Mouse (Mus musculus): ENCODE measurements around the gene Cox8a. TPM values are rescaled to one million over a fixed set of nuclear protein-coding genes. Genes with fewer than 3 reads are reported as not detected.

Cox8a gene
- polyA plus RNA-seq (2015; fragmentation: Nextera tagmentation; extraction: Ambion mirVana): 1,343 and 1,351 TPM in 2 replicates

GRCm38 (mm10) chr19:7217162-7217925 lies at the start of gene Cox8a:
TSS of gene Cox8a (minus strand) at chr19:7217616.
- Histone ChIP-seq H3K27me3 (replicated peaks) (no peaks in the 10 kb centered on the region), H3K36me3 (peaks cover 10% of the 10 kb centered on the region), H3K4me3 (replicated peaks) (peak within 1 kb of the TSS; percentile 80), H3K27ac (peak within 1 kb of the TSS; percentile 87), H3K9me3 (no peaks in the 10 kb centered on the region), H3K4me1 (replicated peaks) (peaks cover 25% of the 10 kb centered on the region), H3K9ac (peak within 1 kb of the TSS; percentile 87), H3K4me2 (replicated peaks) (peak within 1 kb of the TSS; percentile 70)
- under 1% methylated on average over 50 of the region's 50 CpGs for WGBS
- peak; percentile 98 for ATAC-seq

DNA sequence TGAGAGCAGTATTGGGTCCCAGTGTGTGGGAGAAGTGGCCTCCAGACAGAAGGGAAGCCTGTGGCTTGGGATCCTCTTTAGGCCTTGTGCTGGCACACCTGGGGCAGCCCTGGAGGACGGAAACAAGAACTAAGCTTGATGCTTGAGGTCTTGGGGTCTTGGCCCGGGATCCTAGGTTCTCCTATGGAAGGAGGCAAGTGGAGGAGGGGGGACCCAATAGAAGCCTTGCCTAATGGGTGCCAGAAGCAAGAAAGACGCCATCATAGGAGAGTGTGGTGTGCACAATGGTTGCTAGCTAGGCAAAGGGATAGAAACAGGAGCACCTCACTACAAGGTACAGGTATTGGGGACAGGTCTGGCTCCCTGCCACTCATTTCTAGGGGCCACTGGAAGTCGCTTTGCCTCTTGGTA lies 49.0 kb upstream of the Cox8a start:
- WGBS: 66% methylated on average over 4 of the region's 4 CpGs
- H3K4me2 ChIP-seq (replicated peaks): peak overlapping the region; percentile 90; the same call in 1 of the 2 replicates
- no peaks in the 10 kb centered on the region for H3K36me3 ChIP-seq
- no peak for ATAC-seq
- 0 out of 2 replicates have a peak overlapping the region, but pooled peaks have one; percentile 23 for H3K9ac ChIP-seq
- peaks cover 53% of the 10 kb centered on the region for H3K4me1 ChIP-seq (replicated peaks)
- H3K27me3 ChIP-seq (replicated peaks): no peaks in the 10 kb centered on the region
- no peaks in the 10 kb centered on the region for H3K9me3 ChIP-seq
- peak overlapping the region; percentile 95 for H3K27ac ChIP-seq
- no peak overlapping the region for H3K4me3 ChIP-seq (replicated peaks)

GRCm38 (mm10) chr19:7265478-7266191 lies 48.2 kb upstream of the Cox8a start:
- peak overlapping the region; percentile 95 for H3K27ac ChIP-seq

DNA sequence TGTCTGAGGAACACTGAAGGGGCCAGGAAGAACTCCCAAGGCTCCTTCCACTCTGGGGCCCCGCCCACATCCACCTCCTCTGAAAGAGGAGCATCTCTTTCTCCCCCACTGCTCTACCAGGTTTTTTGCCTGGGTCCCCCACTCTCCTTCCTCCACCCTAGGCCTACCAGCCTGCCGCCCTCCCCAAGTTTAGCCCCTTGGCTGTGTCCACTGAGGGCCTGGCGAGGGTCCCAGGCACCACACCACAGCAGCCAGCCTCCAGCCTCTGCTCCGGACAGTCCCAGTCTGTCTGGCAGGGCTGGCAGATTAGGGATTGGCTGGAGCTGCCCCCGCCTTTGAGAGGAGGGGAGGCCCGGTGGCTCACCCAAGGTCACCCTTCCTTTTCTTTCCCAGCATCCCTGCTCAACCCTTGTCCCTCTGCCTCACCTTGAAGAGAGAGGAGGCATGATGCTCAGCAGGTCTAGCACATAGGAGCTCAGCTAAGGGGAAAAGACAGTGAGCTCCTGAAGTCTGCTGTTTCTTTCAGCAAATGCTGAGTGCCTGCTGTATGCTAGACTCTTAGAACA lies 47.4 kb upstream of the Cox8a start:
- Histone ChIP-seq H3K4me2 (replicated peaks) (no peak overlapping the region), H3K27me3 (replicated peaks) (no peaks in the 10 kb centered on the region), H3K4me3 (replicated peaks) (no peak overlapping the region), H3K4me1 (replicated peaks) (peaks cover 51% of the 10 kb centered on the region), H3K9me3 (no peaks in the 10 kb centered on the region), H3K27ac (peak overlapping the region; percentile 95; the same call in 1 of the 2 replicates), H3K9ac (peak overlapping the region; percentile 12; the same call in 1 of the 2 replicates), H3K36me3 (no peaks in the 10 kb centered on the region)
- WGBS: 41% methylated on average over 6 of the region's 6 CpGs
- no peak for ATAC-seq

More at GRCm38 (mm10) chr19:7265478-7266191, 48.2 kb upstream of the Cox8a start:
- H3K9me3 ChIP-seq: no peaks in the 10 kb centered on the region
- peak overlapping the region; percentile 12; the same call in 1 of the 2 replicates for H3K9ac ChIP-seq
- H3K4me3 ChIP-seq (replicated peaks): no peak overlapping the region
- peak overlapping the region; percentile 41 for H3K4me2 ChIP-seq (replicated peaks)
- no peaks in the 10 kb centered on the region for H3K36me3 ChIP-seq
- H3K27me3 ChIP-seq (replicated peaks): no peaks in the 10 kb centered on the region
- H3K4me1 ChIP-seq (replicated peaks): peaks cover 53% of the 10 kb centered on the region
- 19% methylated on average over 14 of the region's 14 CpGs for WGBS
- ATAC-seq: peak; percentile 51

GRCm38 (mm10) chr19:7264088-7264765 lies 46.8 kb upstream of the Cox8a start:
- Histone ChIP-seq H3K9ac (peak overlapping the region; percentile 2; the same call in 1 of the 2 replicates), H3K27ac (no peak overlapping the region), H3K27me3 (replicated peaks) (no peaks in the 10 kb centered on the region), H3K4me1 (replicated peaks) (peaks cover 45% of the 10 kb centered on the region), H3K4me2 (replicated peaks) (no peak overlapping the region), H3K4me3 (replicated peaks) (no peak overlapping the region), H3K36me3 (no peaks in the 10 kb centered on the region), H3K9me3 (no peaks in the 10 kb centered on the region)
- ATAC-seq: no peak
- WGBS: 17% methylated on average over 9 of the region's 9 CpGs

DNA sequence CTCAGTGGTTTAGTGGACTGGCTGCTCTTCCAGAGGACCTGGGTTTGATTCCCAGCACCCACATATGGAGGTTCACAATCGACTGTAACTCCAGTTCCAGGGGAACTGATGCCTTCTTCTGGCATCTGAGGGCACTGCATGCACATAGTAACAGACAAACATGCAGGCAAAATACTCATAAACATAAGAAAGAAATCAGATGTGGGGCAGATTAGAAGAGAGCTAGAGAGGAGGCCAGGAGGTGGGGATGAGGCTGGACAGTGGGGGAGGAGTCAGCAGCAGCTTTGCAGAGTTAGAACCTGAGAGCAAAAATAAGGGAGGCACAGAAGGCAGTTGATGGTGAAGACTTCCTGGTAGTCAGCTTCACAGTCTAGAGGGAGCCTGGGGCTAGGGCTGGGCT lies 45.2 kb upstream of the Cox8a start:
- H3K4me3 ChIP-seq (replicated peaks): no peak overlapping the region
- H3K27ac ChIP-seq: no peak overlapping the region
- no peak for ATAC-seq
- H3K9ac ChIP-seq: no peak overlapping the region
- H3K27me3 ChIP-seq (replicated peaks): no peaks in the 10 kb centered on the region
- peaks cover 34% of the 10 kb centered on the region for H3K4me1 ChIP-seq (replicated peaks)
- no peak overlapping the region for H3K4me2 ChIP-seq (replicated peaks)
- 90% methylated on average over 1 of the region's 1 CpGs for WGBS
- H3K9me3 ChIP-seq: no peaks in the 10 kb centered on the region
- no peaks in the 10 kb centered on the region for H3K36me3 ChIP-seq

GRCm38 (mm10) chr19:7261964-7262363 lies 44.5 kb upstream of the Cox8a start:
- ATAC-seq: no peak
- no peak overlapping the region for H3K4me3 ChIP-seq (replicated peaks)

GRCm38 (mm10) chr19:7261476-7261875 lies 44.1 kb upstream of the Cox8a start:
- H3K27me3 ChIP-seq (replicated peaks): no peaks in the 10 kb centered on the region
- no peak for ATAC-seq

More at GRCm38 (mm10) chr19:7261964-7262363, 44.5 kb upstream of the Cox8a start:
- H3K4me1 ChIP-seq (replicated peaks): peaks cover 28% of the 10 kb centered on the region
- H3K4me2 ChIP-seq (replicated peaks): no peak overlapping the region
- no peaks in the 10 kb centered on the region for H3K9me3 ChIP-seq
- H3K27me3 ChIP-seq (replicated peaks): no peaks in the 10 kb centered on the region
- no peaks in the 10 kb centered on the region for H3K36me3 ChIP-seq
- no peak overlapping the region for H3K9ac ChIP-seq
- H3K27ac ChIP-seq: no peak overlapping the region
- WGBS: 95% methylated on average over 3 of the region's 3 CpGs

GRCm38 (mm10) chr19:7257881-7258280 lies 40.5 kb upstream of the Cox8a start:
- Histone ChIP-seq H3K36me3 (no peaks in the 10 kb centered on the region), H3K9ac (no peak overlapping the region), H3K4me2 (replicated peaks) (no peak overlapping the region), H3K9me3 (no peaks in the 10 kb centered on the region), H3K4me3 (replicated peaks) (no peak overlapping the region), H3K27ac (no peak overlapping the region), H3K27me3 (replicated peaks) (no peaks in the 10 kb centered on the region), H3K4me1 (replicated peaks) (no peaks in the 10 kb centered on the region)
- WGBS: 77% methylated on average over 5 of the region's 5 CpGs
- no peak for ATAC-seq

More at GRCm38 (mm10) chr19:7261476-7261875, 44.1 kb upstream of the Cox8a start:
- H3K4me3 ChIP-seq (replicated peaks): no peak overlapping the region
- H3K36me3 ChIP-seq: no peaks in the 10 kb centered on the region
- H3K4me1 ChIP-seq (replicated peaks): peaks cover 23% of the 10 kb centered on the region
- H3K27ac ChIP-seq: no peak overlapping the region
- 100% methylated on average over 1 of the region's 1 CpGs for WGBS
- H3K9ac ChIP-seq: no peak overlapping the region
- no peaks in the 10 kb centered on the region for H3K9me3 ChIP-seq
- H3K4me2 ChIP-seq (replicated peaks): no peak overlapping the region

DNA sequence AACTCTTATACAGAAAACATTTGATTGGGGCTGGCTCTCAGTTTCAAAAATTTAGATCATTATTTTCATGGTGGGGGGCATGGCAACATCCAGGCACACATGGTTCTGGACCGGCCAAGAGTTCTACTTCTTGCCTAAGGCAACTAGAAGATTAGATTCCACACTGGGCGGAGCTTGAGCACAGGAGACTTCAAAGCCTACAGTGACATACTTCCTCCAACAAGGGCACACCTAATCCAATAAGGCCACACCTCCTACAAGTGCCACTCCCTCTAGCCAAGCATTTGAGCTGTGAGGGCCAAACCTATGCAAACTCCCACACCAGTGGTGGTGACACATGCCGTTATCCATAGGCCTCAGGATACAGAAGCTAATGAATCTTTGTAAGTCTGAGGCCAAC lies 28.6 kb upstream of the Cox8a start:
- ATAC-seq: peak; percentile 16; the same call in 1 of the 2 replicates
- Histone ChIP-seq H3K9ac (no peak overlapping the region), H3K9me3 (no peaks in the 10 kb centered on the region), H3K4me2 (replicated peaks) (no peak overlapping the region), H3K4me3 (replicated peaks) (no peak overlapping the region), H3K36me3 (no peaks in the 10 kb centered on the region), H3K4me1 (replicated peaks) (0 out of 2 replicates have a peak, but pooled peaks cover 5% of the 10 kb centered on the region), H3K27ac (no peak overlapping the region), H3K27me3 (replicated peaks) (no peaks in the 10 kb centered on the region)
- WGBS: 76% methylated on average over 3 of the region's 3 CpGs

- Histone ChIP-seq H3K27ac (peak within 1 kb of the TSS; percentile 83), H3K27me3 (replicated peaks) (no peaks in the 10 kb centered on the region), H3K4me2 (replicated peaks) (peak within 1 kb of the TSS; percentile 90), H3K9ac (peak within 1 kb of the TSS; percentile 78), H3K36me3 (peaks cover 8% of the 10 kb centered on the region; the same call in 1 of the 2 replicates), H3K4me3 (replicated peaks) (peak within 1 kb of the TSS; percentile 81), H3K4me1 (replicated peaks) (peaks cover 10% of the 10 kb centered on the region), H3K9me3 (no peaks in the 10 kb centered on the region)
- peak; percentile 98 for ATAC-seq
- WGBS: under 1% methylated on average over 80 of the region's 80 CpGs
These were observed 23.6 kb upstream of the Cox8a start, which contains the start of gene Naa40 for GRCm38 (mm10) chr19:7240782-7241690. TSS of gene Naa40 (minus strand) at chr19:7241183.
